Mouse (Mus musculus) megakaryocyte, embryonic 14.5 days (primary cell): ENCODE measurements at regions not wholly inside any gene's neighbourhood (a gene's known extent, or its start where the extent isn't known, plus 50 kb on each side); places are given as distances from the start of the nearest gene placed in this dataset.

Source experiments
- FLI1 ChIP-seq: IDR thresholded peaks from 2 replicates; pipeline ENCODE4 v1.6.1; 2012; ENCODE audit warnings: low read length, inconsistent platforms, mixed read lengths
- GATA1 ChIP-seq: IDR thresholded peaks from 3 replicates; pipeline ENCODE4 v1.6.1; 2012; ENCODE audit warnings: mixed read lengths, low read length, inconsistent platforms, borderline replicate concordance

- TF ChIP-seq GATA1 = no peak
- no peak for TF ChIP-seq FLI1
Observed at GRCm38 (mm10) chr13:28557032-28557570, 299.8 kb downstream of the Gm11361 start.
